8 mouse cellular contexts compared by ENCODE assay signal in genomic region chr5:146948041-146948507, GRCm38 (mm10). TPM values are rescaled to one million over a fixed set of nuclear protein-coding genes. Genes with fewer than 3 reads are reported as not detected.
A peak's percentile ranks its signal among the peaks of the same experiment; 100 is the strongest.
DNase-seq lines count a peak whose midpoint lies in the region; ATAC-seq and TF ChIP-seq lines count a peak whose summit lies in the region.

No protein-coding gene starts in this region.

- peak overlapping the region; percentile 94 for H3K4me2 ChIP-seq in hindbrain, embryonic 16.5 days (ENCODE audit: low read length)
- peak overlapping the region; percentile 94 for H3K4me2 ChIP-seq in midbrain, embryonic 13.5 days (replicated peaks)

- H3K27me3 ChIP-seq in kidney, adult 2 months (replicated peaks; ENCODE audit: control insufficient read depth, insufficient read depth, low read length): no peaks in the 10 kb centered on the region
- H3K27me3 ChIP-seq in hindbrain, embryonic 16.5 days (replicated peaks; ENCODE audit: control insufficient read depth, insufficient read depth, low read length): no peaks in the 10 kb centered on the region
- H3K27me3 ChIP-seq in midbrain, embryonic 13.5 days: 0 out of 2 replicates have a peak, but pooled peaks cover 5% of the 10 kb centered on the region

- peak overlapping the region; percentile 88 for H3K9ac ChIP-seq in hindbrain, embryonic 16.5 days (ENCODE audit: low read depth, low read length)
- H3K9ac ChIP-seq in midbrain, embryonic 13.5 days (replicated peaks): peak overlapping the region; percentile 85

- WGBS in kidney, adult 2 months: 13% methylated on average over 10 of the region's 10 CpGs
- 26% methylated on average over 10 of the region's 10 CpGs for WGBS in hindbrain, embryonic 16.5 days
- 24% methylated on average over 10 of the region's 10 CpGs for WGBS in midbrain, embryonic 13.5 days

- no peaks in the 10 kb centered on the region for H3K9me3 ChIP-seq in hindbrain, embryonic 16.5 days (ENCODE audit: control insufficient read depth, low read length)
- no peaks in the 10 kb centered on the region; the same call in 1 of the 2 replicates for H3K9me3 ChIP-seq in midbrain, embryonic 13.5 days

- peak; percentile 35 for ATAC-seq in activated CD4-positive, CD25-positive, alpha-beta regulatory T cell, adult 4 months
- no peak; the same call in 1 of the 2 replicates for ATAC-seq in hindbrain, embryonic 16.5 days
- ATAC-seq in midbrain, embryonic 13.5 days: 0 out of 2 replicates have a peak, but pooled peaks have one; percentile 5

- peaks cover 1% of the 10 kb centered on the region; the same call in 1 of the 2 replicates for H3K36me3 ChIP-seq in kidney, adult 2 months (ENCODE audit: control insufficient read depth, insufficient read depth, low read length)
- peaks cover 9% of the 10 kb centered on the region for H3K36me3 ChIP-seq in hindbrain, embryonic 16.5 days (ENCODE audit: control insufficient read depth, insufficient read depth, low read length)
- peaks cover 24% of the 10 kb centered on the region for H3K36me3 ChIP-seq in midbrain, embryonic 13.5 days

- H3K27ac ChIP-seq in kidney, adult 2 months (ENCODE audit: insufficient read depth, low read depth, low read length): peak overlapping the region; percentile 72
- peak overlapping the region; percentile 83 for H3K27ac ChIP-seq in hindbrain, embryonic 16.5 days (ENCODE audit: low read depth, low read length)
- H3K27ac ChIP-seq in midbrain, embryonic 13.5 days: peak overlapping the region; percentile 61; the same call in 1 of the 2 replicates

- H3K4me3 ChIP-seq in kidney, adult 2 months (ENCODE audit: insufficient read depth, low read depth, low read length): peak overlapping the region; percentile 64
- peak overlapping the region; percentile 64 for H3K4me3 ChIP-seq in hindbrain, embryonic 16.5 days (ENCODE audit: low read length)
- H3K4me3 ChIP-seq in midbrain, embryonic 13.5 days (replicated peaks): peak overlapping the region; percentile 81

- TF ChIP-seq POLR2A in kidney, adult 2 months (IDR thresholded peaks at IDR 0.05; ENCODE audit: low read depth, low read length): no peak

- H3K4me1 ChIP-seq in kidney, adult 2 months (ENCODE audit: control insufficient read depth, insufficient read depth, low read length): no peaks in the 10 kb centered on the region; the same call in 1 of the 2 replicates
- peaks cover 14% of the 10 kb centered on the region for H3K4me1 ChIP-seq in hindbrain, embryonic 16.5 days (ENCODE audit: control insufficient read depth, insufficient read depth, low read depth, low read length)
- peaks cover 14% of the 10 kb centered on the region for H3K4me1 ChIP-seq in midbrain, embryonic 13.5 days (replicated peaks)

- no peak for TF ChIP-seq CTCF in kidney, adult 2 months (conservative IDR thresholded peaks at IDR 0.05; ENCODE audit: insufficient read depth, insufficient read length, low read depth, low read length)

- DNase-seq in kidney, adult 2 months: no peak
- DNase-seq in kidney, postnatal 4 days: no peak
- DNase-seq in B cell, adult 2 months: no peak
- DNase-seq in spleen, postnatal 36 days (ENCODE audit: low spot score in 2 of 2): no peak
- no peak for DNase-seq in layer of hippocampus, adult 9-11 months

RNA-seq across cellular contexts. Expression of gene Gtf3a, which starts 0.4 kb away (rescaled TPM):
- polyA plus RNA-seq in kidney, adult 2 months (2012; rRNA removed): 52.3 and 68.0 TPM in 2 replicates
- 10 to 100 TPM; 35.6 to 46.4 TPM for polyA plus RNA-seq in activated CD4-positive, CD25-positive, alpha-beta regulatory T cell, adult 4 months (2017; shearing (Covaris generic))
- polyA plus RNA-seq in hindbrain, embryonic 16.5 days (2015; fragmentation: Nextera tagmentation; extraction: Ambion mirVana): 105 and 109 TPM in 2 replicates
- polyA plus RNA-seq in midbrain, embryonic 13.5 days (2015; fragmentation: Nextera tagmentation; extraction: Ambion mirVana): 98.2 and 99.9 TPM in 2 replicates

RNA-seq across cellular contexts. Expression of gene Mtif3, which starts 15.5 kb away (rescaled TPM):
- 23.2 and 27.7 TPM in 2 replicates for polyA plus RNA-seq in kidney, adult 2 months (2012; rRNA removed)
- polyA plus RNA-seq in activated CD4-positive, CD25-positive, alpha-beta regulatory T cell, adult 4 months (2017; shearing (Covaris generic)): 10 to 100 TPM; 44.0 to 45.0 TPM
- polyA plus RNA-seq in hindbrain, embryonic 16.5 days (2015; fragmentation: Nextera tagmentation; extraction: Ambion mirVana): 24.8 and 29.2 TPM in 2 replicates
- polyA plus RNA-seq in midbrain, embryonic 13.5 days (2015; fragmentation: Nextera tagmentation; extraction: Ambion mirVana): 25.9 and 30.6 TPM in 2 replicates
